Mouse (Mus musculus): ENCODE results near the gene Paxx.
"Not testable (repeated sequence)": the region's sequence is repeated elsewhere in the genome, so short reads cannot be mapped to it uniquely, and the experiment has no call there.

Paxx gene

GRCm38 (mm10) chr2:25421896-25422295, 39.0 kb downstream of the Paxx start:
- intact Hi-C loops (cut with DNase I), result loop anchor here (2.0 to 5.0 kb wide), 3 partner anchors 61 to 125 kb away; partner anchors contain the start of gene Traf2

GRCm38 (mm10) chr2:25417426-25417825, 43.5 kb downstream of the Paxx start:
- intact Hi-C loops (cut with DNase I), result no loop called here

DNA sequence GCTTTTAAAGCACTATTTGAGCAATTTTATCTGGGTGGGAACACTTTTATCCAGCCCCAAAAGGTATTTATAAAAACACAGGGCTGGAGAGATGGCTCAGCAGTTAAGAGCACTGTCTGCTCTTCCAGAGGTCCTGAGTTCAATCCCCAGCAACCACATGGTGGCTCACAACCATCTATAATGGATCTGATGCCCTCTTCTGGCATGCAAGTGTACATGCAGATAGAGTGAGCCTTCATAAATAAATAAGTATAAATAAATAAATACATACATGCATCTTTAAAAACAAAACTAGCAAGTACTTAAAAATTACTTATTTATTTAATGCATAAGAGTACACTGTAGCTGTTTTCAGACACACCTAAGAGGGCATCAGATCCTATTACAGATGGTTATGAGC, 47.5 kb downstream of the Paxx start:
- intact Hi-C loops (cut with DNase I), result not testable (repeated sequence)

DNA sequence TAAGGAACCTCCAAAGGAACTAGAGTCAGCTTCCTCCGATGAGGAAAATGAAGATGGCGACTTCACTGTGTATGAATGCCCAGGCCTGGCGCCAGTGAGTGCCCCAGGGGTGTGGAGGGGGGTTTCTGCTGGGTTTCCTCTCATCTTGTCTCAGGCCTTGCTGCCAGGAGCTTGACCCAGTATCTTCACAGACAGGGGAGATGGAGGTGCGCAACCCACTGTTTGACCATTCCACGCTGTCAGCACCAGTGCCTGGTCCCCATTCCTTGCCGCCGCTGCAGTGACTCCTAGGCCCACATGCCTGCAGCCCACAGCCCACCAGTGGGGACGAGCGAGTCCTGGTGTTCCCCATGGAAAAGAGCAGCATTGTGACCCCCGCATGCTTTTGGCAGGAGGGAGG, 52.0 kb downstream of the Paxx start:
- intact Hi-C loops (cut with DNase I), result no loop called here

Small RNA genes within 50 kb of the gene (microRNA-seq; reads per million reads assigned to microRNA genes)
- 0.57 to 0.99 reads per million in 2 experiments for gene Mir3087
